Mouse (Mus musculus) granulocyte monocyte progenitor cell, adult 5-6 weeks (primary cell): ENCODE results near the gene Ptbp3. TPM values are rescaled to one million over a fixed set of nuclear protein-coding genes. Genes with fewer than 3 reads are reported as not detected.
A peak's percentile ranks its signal among the peaks of the same experiment; 100 is the strongest.

Experiments
- ATAC-seq: replicated peaks from 2 replicates; pipeline ENCODE4 v1.8.0; 2016; ENCODE audit warnings: mild to moderate bottlenecking, moderate TSS enrichment, inconsistent platforms; ENCODE audit not compliant: poor library complexity, severe bottlenecking
- total RNA-seq, 2 experiments: library from RNA; stranded (forward) in 1 of 2; stranded (reverse) in 1 of 2; fragments of 200-712, 200-1000 nt in 1 of 2; fragments of >200 nt in 1 of 2; fragmentation: Nextera tagmentation in 1 of 2; gene quantifications; 2 replicates each; pipeline ENCODE4 v1.2.3; 2014 to 2017

Gene Ptbp3
- total RNA-seq, 2 experiments from 2014 or later = 260 to 275 TPM

DNA sequence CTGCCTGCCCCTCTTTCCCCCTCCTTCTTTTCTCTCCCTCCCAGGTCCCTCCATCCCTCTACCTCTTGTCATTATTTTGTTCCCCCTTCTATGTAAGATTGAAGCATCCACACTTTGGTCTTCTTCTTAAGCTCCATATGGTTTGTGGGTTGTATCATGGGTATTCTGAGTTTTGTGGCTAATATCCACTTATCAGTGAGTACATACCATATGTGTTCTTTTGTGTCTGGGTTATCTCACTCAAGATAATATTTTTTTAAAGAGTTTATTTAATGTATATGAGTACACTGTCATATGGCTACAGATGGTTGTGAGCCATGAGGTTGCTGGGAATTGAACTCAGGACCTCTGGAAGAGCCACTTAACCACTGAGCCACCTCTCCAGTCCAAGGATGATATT lies 38.8 kb downstream of the Ptbp3 start:
- ATAC-seq = no peak

DNA sequence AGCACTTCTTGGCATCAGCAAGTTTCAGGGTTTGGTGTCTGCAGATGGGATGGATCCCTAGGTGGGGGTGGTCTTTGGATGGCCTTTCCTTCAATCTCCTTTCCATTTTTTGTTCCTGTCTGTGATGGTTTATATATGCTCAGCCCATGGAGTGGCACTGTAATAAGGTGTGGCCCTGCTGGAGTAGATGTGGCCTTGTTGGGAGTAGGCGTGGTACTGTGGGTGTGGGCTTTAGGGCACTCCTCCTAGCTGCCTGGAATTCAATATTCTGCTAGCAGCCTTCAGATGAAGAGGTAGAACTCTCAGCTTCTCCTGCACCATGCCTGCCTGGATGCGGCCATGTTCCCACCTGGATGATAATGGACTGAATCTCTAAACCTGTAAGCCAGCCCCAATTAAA lies 39.6 kb downstream of the Ptbp3 start:
- ATAC-seq = no peak

DNA sequence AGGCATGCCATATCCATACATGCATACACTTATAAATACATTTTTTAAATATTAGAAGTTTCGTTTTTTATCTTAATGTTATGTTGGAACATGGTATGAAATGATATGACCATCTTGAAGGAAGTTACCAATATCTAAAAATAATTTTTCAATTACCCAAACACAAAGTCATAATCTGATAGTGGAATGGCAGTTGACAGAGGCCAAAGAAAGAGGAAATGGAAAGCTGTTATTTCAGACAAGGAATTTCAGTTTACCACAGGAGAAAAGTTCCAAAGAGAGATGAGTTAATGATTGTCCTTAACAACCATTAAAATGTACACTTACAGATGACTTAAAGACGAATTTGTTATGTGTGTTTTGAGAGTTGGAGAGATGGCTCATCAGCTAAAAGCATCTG lies 41.4 kb downstream of the Ptbp3 start:
- ATAC-seq = peak; percentile 50; the same call in 1 of the 2 replicates

DNA sequence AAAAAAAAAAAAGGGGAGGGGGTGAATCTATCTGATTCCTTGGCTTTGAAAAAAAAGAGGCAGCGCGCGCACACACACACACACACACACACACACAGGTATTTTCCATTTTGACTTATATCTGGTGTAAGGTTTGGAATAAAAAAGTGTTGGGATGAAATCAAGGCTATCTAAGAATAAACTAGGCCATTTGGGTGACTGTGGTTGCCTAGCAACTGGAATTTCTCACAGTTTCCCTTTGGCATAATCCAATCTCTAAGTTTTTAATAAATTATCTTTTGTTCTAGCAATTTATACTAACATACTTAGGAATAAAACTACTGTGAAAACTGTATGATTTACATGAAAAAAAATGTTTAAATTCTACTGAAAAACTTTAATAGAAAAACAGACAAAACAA lies 42.5 kb downstream of the Ptbp3 start:
- no peak for ATAC-seq

DNA sequence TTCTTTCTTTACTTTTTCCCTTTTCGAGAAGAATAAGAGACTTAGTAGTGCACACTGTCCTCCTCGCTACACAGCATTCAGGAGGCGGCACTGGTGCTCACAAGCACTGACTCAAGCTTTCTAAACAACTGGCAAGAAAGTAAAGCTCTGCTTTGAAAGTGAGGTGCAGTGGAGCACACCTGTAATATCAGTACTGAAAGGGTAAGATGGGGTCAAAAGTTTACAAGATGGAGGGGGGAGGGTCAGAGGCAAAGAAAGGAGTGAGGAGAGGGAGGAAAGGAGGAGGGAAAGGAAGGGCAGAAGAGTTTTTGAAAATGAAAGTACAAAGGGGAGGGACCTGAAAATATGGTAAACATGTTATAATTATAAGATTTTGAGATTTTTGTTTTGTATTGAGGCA lies 43.7 kb downstream of the Ptbp3 start:
- no peak for ATAC-seq

DNA sequence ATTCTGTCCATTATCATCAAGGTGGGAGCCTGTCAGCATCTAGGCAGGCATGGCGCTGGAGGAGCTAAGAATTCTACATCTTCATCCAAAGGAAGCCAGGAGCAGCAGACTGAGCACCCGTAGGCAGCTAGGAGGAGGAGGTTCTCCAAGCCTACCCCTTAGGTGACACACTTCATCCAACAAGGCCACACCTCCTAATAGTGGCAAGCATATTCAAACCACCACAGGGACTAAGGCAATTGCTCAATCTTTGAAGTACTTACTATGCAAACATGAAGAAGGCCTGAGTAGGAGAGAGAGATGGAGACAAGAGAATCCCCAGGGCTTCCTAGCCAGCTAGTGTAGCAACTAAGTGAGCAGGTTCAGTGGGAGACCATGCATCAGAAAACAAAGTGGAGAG lies 58.1 kb downstream of the Ptbp3 start:
- peak; percentile 22; the same call in 1 of the 2 replicates for ATAC-seq

DNA sequence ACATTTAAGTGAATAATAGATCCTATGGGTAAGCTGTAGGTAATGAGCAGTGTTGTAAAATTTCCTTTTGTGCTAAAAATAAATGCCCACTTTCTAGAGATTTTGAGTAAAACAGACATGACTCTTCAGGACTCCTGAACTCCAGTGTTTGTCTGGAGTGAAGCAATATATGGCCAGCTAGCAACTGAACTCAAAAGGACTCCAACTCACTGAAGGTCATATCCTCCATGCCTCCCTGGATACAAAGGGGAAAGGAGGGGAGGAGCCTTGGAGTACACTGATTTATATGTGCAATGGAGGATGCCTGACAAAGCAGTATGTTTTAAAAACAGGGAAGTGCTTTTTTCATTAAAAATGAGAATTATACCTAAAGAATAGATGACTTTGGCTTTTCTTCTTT lies 77.9 kb downstream of the Ptbp3 start:
- no peak; the same call in 1 of the 2 replicates for ATAC-seq

DNA sequence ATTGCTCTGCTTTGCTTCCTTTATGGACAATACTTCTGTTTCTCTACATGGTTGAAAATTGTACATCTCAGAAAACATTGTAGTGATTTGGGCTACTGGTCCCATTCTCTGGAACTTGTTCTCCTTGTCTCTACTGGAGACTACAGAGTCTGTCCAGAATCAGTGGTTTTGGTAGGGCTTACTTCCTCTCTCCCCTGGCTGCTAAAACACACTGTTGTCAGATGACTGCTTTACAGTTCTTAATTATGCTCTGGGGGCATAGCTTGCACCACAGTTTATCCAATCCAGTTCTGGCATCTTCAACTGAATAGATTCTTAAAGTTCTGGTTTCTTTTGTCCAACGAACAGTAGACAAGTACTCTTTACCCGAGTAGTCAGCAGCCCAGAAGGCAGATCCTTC lies 83.7 kb downstream of the Ptbp3 start:
- peak; percentile 90 for ATAC-seq

DNA sequence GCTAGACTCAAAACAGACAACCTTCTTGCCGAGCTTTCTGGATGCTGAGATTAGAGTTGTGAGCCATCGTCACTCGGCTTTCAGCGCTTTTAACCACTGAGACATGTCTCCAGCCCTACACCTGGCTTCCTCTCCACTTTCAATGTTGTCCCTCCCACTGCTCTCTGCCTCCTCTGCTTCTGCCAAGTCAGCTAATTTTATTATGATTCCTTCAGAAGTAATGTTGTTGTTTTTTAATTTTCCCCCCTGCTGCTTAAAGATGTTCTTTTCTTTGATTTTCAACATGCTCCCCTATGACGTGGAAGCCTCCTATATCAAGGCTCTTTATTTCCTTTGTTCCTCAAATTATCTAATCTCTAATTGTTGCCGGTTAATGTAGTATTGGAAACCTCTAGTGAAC lies 84.5 kb downstream of the Ptbp3 start:
- no peak for ATAC-seq

DNA sequence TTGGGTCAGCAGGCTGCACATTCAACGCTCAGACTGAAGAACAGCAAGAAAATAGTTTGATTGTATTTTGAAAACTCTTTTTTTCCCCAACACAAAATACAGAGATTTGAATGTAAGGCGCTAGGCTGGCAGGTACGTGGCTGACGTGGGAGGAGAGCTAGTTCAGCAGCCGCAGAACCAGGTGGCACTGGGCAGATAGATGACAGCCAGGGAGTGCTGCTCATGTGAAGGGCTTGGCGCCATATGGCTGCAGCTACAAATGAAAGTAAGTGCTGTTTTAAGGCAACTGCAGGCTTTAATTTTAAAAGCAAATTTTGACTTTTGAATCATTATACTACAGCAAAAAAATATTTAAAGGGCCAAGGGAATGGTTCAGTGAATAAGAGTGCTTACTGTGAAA lies 86.7 kb downstream of the Ptbp3 start:
- ATAC-seq = no peak

DNA sequence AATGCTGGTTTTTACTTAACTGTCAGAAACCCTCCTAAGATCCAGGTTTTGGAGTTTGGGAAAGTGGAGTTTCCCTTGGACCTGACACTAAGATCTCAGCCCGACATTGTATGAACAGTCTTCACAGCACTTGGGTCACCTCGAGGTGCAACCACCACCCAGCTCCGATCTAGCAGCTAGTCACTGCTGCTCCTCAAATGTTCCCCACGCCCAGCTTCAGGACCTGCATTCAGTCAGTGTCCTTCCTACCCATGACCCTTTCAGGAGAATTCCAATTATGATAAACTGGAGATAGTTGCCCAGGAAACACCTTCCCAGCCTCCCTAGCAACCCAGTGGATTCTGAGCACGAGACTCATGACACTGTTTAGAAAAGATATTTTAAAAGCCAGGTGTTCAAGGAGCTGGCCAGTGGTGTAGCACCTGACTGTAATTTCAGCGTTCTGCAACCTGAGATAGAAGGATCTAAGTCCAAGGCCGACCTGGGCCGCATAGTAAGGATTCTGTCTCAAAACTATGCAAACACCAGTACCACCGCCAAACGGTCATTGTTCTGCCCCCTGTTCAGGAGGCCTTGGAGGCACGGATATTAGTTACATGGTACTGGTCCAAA lies 87.9 kb downstream of the Ptbp3 start:
- no peak for ATAC-seq

DNA sequence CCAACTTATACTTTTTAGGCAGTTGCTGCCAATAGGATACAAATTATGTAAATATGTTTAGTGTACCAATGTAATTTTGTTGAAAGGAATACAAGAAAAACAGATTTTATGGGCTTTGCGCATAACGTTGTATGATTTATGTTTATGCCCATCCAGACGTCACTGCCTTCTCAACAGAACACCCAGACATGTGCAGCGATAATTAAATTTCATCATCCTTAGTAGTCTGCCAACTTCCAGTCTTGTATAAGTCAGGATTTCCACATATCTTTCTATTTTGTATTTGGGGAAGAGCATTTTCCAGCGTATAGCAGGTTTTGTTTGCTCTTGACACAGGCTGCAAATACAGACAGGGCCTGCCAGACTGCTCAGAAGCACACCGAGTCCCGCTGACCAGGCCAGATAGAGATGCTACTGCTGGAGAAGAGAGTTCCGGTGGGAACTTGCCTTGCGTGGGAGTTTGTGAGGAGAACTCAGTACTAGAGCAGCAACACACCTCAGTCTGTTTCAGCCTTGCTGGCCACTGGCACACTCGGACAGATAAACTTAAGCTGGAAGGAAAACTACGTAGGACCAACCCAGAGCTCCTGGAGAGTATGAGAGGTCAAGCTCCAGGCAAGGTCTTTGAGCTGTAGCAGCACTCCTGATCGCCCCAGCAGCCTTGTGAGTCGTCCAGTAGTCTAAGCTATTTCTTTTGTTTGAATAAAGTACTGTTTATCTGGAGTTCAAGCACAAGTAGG lies 89.8 kb downstream of the Ptbp3 start:
- ATAC-seq = peak; percentile 58

DNA sequence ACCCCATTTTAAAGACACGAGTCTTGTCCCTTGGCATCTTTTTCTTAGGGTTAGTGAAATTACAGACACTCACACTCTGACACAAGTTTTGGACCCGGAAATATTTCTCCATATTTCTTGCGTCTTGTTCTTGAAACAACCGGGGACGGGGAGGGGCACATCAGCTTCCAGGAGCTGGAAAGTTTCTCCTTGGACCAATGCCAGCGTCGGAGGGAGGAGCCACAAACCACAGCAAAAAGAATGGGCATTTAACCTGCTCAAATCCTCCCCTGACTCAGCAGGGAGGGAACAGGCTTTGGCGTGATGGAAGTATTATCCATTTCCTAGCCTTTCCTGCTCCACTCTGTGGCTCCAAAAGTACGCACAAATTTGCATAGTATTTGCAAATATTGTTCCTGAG lies 91.2 kb downstream of the Ptbp3 start:
- peak; percentile 57 for ATAC-seq

DNA sequence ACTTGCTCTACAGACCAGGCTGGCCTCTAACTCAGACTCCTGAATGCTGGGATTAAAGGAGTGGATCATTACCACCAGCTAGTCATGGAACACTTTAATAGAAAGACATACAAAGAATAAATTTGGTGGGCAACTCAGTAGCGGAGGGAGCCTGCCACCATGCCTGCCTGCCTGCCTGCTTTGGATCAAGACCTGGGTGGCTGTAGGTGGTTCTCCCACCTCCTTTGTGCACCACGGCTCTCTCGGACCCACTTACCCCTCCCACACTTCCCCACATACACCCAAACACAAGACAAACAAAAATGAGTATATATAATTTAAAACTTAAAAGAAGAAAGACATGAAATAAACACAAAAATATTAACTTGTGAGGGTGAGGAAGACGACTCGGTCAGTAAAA lies 92.1 kb downstream of the Ptbp3 start:
- no peak for ATAC-seq

DNA sequence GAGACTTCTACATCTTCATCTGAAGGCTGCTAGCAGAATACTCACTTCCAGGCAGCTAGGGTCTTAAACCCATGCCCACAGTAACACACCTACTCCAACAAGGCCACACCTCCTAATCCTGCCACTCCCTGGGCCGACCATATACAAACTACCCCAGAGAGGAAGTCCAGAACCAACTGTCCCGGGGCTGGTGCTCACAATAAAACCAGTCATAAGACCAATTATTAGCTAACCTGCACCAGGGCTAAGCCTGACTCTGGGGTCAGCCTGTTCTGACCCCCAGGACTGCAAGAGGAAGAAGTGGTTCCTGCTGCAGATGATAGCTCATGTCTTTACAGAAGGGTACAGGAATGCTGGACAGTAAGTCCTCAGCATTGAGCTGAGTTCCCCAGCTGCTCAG lies 93.7 kb downstream of the Ptbp3 start:
- peak; percentile 65 for ATAC-seq

DNA sequence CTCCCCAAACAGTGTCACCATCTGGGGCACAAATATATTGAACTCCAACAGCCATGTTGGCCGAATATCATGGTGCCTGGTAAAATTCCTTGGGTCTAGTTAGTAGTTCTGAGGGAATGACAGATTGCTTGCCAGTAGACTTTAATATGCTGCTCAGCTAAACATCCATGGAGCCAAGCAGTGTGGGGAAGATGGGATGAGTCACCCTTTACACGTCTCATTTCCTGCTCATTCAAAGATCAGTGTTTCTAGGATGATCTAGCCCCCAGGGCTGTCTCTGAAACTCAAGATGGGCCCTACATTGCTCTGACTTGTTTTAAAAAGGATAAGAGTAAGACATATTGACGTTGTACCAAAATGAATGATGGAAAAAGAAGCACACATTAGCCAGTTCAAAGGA lies 95.1 kb downstream of the Ptbp3 start:
- no peak for ATAC-seq

DNA sequence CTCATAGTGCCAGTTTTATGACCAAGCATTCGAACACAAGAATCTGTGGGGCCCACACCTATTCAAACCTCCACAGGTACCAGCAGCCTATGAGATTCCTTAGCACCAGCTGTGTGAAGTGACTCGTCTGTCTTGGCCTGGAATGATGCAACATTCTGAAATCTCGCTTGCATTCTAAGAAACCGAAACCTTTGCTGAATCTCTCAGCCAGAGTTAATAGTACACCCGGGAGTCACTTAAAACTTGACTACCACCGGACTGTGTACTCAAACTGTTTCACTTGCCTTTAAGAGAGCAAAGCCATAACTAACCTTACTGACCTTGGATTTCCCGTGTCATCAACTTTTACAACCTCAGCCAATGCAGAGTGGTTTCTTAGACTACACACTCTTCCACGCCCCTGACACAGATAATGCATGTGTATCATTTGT lies 96.6 kb downstream of the Ptbp3 start:
- ATAC-seq = peak; percentile 47

DNA sequence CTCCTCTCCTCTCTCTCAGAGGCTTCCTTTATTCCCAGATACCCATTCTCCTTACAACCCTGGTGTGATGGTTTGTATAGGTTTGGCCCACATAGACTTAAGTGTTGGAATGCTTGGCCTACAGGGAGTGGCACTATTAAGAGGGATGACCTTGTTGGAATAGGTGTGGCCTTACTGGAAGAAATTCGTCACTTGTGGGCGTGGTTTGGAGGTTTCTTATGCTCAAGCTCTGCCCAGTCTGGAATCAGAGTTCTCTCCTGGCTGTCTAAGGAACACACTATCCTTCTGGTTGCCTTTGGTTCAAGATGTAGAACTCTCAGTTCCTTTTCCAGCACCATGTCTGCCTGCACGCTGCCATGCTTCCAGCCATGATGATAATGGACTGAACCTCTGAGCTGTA lies 98.3 kb downstream of the Ptbp3 start:
- no peak for ATAC-seq

DNA sequence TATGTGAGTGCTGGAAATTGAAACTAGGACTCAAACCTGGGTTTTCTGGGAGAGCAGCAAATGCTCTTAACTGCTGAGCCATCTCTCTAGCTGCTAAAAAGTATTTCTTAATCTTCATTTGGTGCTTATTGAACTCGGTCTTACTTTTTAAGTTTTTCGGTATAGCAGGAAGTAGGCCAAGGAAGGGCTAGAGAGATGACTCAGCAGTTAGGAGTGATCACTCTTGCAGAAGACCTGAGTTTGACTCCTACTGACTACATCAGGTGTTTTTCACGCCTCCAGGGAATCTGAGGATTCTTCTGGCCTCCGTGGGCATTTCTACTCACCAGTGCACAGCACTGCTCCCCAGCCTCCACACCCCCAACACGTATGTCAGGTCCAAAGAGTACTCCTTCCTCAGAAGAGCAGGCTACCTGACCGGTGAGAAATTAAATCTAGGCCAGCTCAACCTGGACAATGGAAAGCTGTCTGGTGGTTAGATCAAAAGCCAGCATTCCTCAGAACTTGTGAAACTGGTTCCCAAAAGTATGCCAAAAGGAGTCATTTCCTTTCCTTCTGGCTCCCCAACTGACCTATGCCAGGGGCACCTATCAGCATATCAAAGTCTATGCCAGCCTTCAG lies 98.8 kb downstream of the Ptbp3 start:
- ATAC-seq = 0 out of 2 replicates have a peak, but pooled peaks have one; percentile 26

DNA sequence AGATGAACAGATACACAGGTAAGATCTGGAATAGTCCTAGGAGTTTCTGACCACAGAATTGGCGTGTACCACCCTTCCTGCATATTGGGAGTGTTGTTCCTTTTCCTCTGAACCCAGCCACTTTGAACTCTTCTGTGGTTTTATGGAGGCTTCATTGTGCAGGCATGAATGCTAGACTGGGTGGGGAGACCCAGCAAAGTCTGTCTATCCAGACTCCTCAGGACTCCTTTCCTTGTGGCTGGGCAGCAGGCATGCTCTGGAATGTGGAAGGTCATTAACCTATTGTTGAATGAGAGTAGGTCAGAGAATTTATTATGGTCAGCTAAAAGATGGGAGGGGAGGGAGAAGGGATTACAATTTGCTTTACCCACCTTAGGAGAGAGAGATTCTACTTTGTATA lies 101.9 kb downstream of the Ptbp3 start:
- ATAC-seq = no peak

DNA sequence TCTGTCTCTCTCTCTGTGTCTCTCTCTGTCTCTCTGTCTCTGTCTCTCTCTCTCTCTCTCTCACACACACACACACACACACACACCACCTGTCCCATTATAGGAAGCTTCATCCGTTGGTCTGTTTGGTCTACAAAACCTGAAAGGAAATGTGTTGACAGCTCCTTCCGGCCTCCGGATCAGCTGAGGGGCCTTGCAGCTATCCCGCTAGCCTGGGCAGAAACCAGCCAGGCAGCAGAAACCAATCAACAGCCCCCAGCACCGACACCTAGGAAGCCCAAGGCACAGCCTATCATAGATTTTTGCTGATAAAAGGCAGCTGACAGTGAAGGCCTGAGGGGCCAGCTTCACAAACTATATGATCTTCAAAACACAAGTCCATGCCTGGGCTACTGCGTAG lies 103.6 kb downstream of the Ptbp3 start:
- ATAC-seq = peak; percentile 50

DNA sequence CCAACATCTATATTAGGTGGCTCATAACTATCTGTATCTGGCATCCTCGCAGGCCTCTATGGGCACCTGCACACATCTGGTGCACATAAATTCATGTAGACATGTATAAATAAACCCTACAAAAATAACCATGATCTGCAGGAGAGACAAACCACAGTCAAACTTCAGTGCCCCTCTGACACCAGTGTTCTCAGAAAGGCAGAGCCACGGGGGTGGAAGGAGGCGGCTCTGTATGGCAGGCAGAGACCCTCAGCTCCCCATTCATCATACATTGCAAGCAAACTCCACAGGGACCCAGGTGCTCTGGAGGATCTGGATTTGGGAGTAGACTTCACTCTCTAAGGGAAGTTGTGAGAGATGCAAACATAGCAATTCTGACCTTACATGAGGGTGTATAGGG lies 104.2 kb downstream of the Ptbp3 start:
- ATAC-seq = no peak
